Mouse (Mus musculus): ENCODE measurements at regions not wholly inside any gene's neighbourhood (a gene's known extent, or its start where the extent isn't known, plus 50 kb on each side); places are given as distances from the start of the nearest gene placed in this dataset.
"Not testable (repeated sequence)": the region's sequence is repeated elsewhere in the genome, so short reads cannot be mapped to it uniquely, and the experiment has no call there.

DNA sequence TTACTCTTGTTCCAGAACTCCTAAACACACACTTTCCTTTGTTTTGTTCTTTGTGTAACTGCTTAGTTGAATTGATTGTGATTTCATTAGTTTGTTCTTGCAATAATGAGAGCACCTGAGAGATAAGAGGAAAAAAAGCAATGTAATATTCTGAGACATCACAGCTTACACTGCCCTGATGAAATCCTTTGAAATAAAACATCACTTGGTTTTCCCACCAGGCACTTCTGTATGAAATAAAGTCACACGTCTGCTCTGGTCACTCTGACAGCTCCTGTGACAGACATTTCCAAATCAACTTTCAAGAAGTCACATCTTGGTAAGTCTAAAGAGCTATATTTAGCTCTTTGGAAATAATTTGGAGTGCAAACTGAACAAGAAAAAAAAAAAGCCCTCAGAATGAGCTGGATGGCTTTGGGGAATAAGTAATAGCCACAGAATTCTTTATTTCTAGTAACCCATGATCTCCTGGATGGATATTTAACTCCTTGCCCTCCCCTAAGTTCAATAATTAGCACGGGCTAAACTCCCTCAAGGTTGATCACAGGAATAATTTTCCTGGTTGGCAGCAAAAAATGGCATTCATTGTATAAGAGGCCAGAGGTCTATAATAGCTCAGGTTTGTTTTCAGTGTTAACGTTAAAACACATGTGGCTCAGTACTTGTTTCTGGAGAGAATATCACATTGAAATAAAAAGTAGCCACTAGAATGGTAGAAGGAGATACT is 452.4 kb upstream of the Kif18a start:
- H3K27ac ChIP-seq (ENCODE audit: low read depth, low read length): peak overlapping the region; percentile 19

DNA sequence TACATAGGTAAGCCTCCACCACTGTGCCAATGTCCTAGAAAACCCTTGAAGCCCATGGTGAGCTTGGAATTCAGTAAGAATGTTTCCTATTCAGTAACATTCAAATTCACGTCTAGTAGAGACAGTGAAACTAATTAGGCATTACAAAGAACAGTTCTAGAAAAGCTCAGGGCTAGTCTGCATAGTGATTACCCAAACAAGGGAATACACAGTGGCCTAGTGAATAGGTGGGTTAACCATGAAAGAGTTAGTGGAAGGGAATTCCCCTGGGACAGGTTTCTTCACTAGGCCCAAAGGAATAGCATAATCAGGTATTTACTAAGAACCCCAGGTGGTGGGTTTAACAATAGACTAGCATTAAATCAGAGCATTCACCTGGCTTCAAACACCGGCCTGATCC is 436.7 kb upstream of the Kif18a start:
- H3K4me3 ChIP-seq (ENCODE audit: low read depth, low read length); H3K27me3 ChIP-seq (ENCODE audit: control insufficient read depth, insufficient read depth, low read length); H3K27ac ChIP-seq (ENCODE audit: low read depth, low read length); H3K4me2 ChIP-seq (replicated peaks; ENCODE audit: low read depth, low read length); ATAC-seq (ENCODE audit: low FRiP score); DNase-seq (ENCODE audit: low spot score); H3K9ac ChIP-seq (ENCODE audit: low read depth, low read length); H3K9me3 ChIP-seq (ENCODE audit: control insufficient read depth, low read length); H3K36me3 ChIP-seq (ENCODE audit: control insufficient read depth, insufficient read depth, low read length); H3K4me1 ChIP-seq (replicated peaks; ENCODE audit: control insufficient read depth, insufficient read depth, low read length): not testable (repeated sequence)
- 61% methylated on average over 2 of the region's 2 CpGs for WGBS

More for the DNA sequence above, 452.4 kb upstream of the Kif18a start:
- DNase-seq (ENCODE audit: low spot score): no peak
- H3K27me3 ChIP-seq (ENCODE audit: control insufficient read depth, insufficient read depth, low read length): no peaks in the 10 kb centered on the region
- 0 out of 2 replicates have a peak, but pooled peaks have one; percentile 5 for ATAC-seq (ENCODE audit: low FRiP score)
- 30% methylated on average over 3 of the region's 3 CpGs for WGBS
- H3K9me3 ChIP-seq (ENCODE audit: control insufficient read depth, low read length): no peaks in the 10 kb centered on the region
- H3K36me3 ChIP-seq (ENCODE audit: control insufficient read depth, insufficient read depth, low read length): no peaks in the 10 kb centered on the region
- no peak overlapping the region for H3K4me2 ChIP-seq (replicated peaks; ENCODE audit: low read depth, low read length)
- H3K4me3 ChIP-seq (ENCODE audit: low read depth, low read length): no peak overlapping the region
- no peaks in the 10 kb centered on the region for H3K4me1 ChIP-seq (replicated peaks; ENCODE audit: control insufficient read depth, insufficient read depth, low read length)
- no peak overlapping the region; the same call in 1 of the 2 replicates for H3K9ac ChIP-seq (ENCODE audit: low read depth, low read length)

GRCm38 (mm10) chr2:108848051-108848450 is 432.5 kb upstream of the Kif18a start:
- Histone ChIP-seq H3K27ac (ENCODE audit: low read depth, low read length) (no peak overlapping the region), H3K4me2 (replicated peaks; ENCODE audit: low read depth, low read length) (no peak overlapping the region), H3K9me3 (ENCODE audit: control insufficient read depth, low read length) (no peaks in the 10 kb centered on the region), H3K9ac (ENCODE audit: low read depth, low read length) (no peak overlapping the region), H3K4me1 (replicated peaks; ENCODE audit: control insufficient read depth, insufficient read depth, low read length) (no peaks in the 10 kb centered on the region), H3K4me3 (ENCODE audit: low read depth, low read length) (no peak overlapping the region), H3K27me3 (ENCODE audit: control insufficient read depth, insufficient read depth, low read length) (no peaks in the 10 kb centered on the region), H3K36me3 (ENCODE audit: control insufficient read depth, insufficient read depth, low read length) (no peaks in the 10 kb centered on the region)
- no peak for ATAC-seq (ENCODE audit: low FRiP score)
- 88% methylated on average over 3 of the region's 3 CpGs for WGBS
- no peak for DNase-seq (ENCODE audit: low spot score)

DNA sequence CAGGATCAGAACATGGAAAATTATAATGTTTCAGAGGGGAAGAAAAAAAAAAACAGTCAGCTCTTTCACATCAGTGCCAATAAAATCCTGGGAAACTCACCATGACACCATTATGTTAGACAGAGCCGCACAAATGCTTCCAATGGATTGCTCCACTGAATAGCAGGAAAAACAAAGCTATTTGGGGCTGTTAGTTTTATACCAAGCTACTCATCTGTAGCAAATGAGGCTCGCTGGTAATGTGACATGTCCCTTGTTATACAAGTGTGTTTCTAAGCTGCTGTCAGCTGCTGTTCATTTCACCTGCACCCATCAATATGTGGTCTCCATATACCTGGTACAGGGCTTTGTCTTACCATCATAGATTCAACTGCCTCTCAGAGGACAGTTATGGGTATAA is 426.1 kb upstream of the Kif18a start:
- no peak for DNase-seq (ENCODE audit: low spot score)
- 0 out of 2 replicates have a peak, but pooled peaks have one; percentile 27 for ATAC-seq (ENCODE audit: low FRiP score)
- Histone ChIP-seq H3K4me1 (replicated peaks; ENCODE audit: control insufficient read depth, insufficient read depth, low read length) (no peaks in the 10 kb centered on the region), H3K9me3 (ENCODE audit: control insufficient read depth, low read length) (no peaks in the 10 kb centered on the region), H3K36me3 (ENCODE audit: control insufficient read depth, insufficient read depth, low read length) (no peaks in the 10 kb centered on the region), H3K4me3 (ENCODE audit: low read depth, low read length) (no peak overlapping the region), H3K27me3 (ENCODE audit: control insufficient read depth, insufficient read depth, low read length) (no peaks in the 10 kb centered on the region), H3K27ac (ENCODE audit: low read depth, low read length) (no peak overlapping the region), H3K4me2 (replicated peaks; ENCODE audit: low read depth, low read length) (no peak overlapping the region), H3K9ac (ENCODE audit: low read depth, low read length) (no peak overlapping the region)
- 42% methylated on average over 2 of the region's 2 CpGs for WGBS

DNA sequence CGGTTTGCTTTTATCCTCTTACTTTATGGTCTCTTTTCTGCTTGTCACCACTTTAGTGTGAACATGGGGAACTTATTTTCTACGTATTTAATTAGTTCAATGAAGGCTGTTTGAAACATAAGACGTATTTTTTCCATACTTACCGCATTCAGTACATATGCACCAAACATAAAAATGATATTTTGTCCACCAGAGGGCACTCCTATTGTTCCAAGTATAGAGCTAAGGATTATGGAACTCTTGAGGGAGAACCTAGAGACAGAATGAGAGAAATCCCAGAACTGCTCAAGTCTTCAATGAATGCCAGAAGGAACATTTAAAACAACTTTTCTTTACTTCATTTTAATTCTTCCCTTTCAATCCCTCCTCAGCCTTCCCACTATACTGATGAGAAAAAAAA is 403.4 kb upstream of the Kif18a start:
- no peak overlapping the region for H3K4me3 ChIP-seq (ENCODE audit: low read depth, low read length)
- H3K4me2 ChIP-seq (replicated peaks; ENCODE audit: low read depth, low read length): no peak overlapping the region
- no peaks in the 10 kb centered on the region for H3K9me3 ChIP-seq (ENCODE audit: control insufficient read depth, low read length)
- H3K27ac ChIP-seq (ENCODE audit: low read depth, low read length): no peak overlapping the region
- DNase-seq (ENCODE audit: low spot score) (peak; percentile 45), ATAC-seq (ENCODE audit: low FRiP score) (no peak)
- no peaks in the 10 kb centered on the region for H3K4me1 ChIP-seq (replicated peaks; ENCODE audit: control insufficient read depth, insufficient read depth, low read length)
- H3K9ac ChIP-seq (ENCODE audit: low read depth, low read length): no peak overlapping the region
- no peaks in the 10 kb centered on the region for H3K36me3 ChIP-seq (ENCODE audit: control insufficient read depth, insufficient read depth, low read length)
- H3K27me3 ChIP-seq (ENCODE audit: control insufficient read depth, insufficient read depth, low read length): no peaks in the 10 kb centered on the region
- 79% methylated on average over 4 of the region's 4 CpGs for WGBS

DNA sequence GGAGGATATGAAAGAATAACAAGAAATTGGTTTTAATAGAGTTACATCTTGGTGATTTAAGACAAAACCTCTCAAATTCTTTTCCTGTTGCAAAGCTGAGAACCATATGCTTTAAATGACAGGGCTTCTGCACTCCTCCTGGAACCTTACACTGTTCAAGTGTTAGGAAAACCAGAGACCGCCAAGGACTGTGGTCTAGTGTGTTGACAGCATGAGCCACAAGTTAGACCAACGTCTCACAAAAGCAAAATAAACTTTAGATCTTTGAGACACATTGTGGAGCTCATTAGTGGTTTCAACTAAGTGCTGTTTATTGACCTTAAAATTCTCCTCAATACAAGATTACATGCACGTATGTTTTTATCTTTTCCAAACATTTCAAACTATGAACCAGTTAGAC is 402.9 kb upstream of the Kif18a start:
- no peak for DNase-seq (ENCODE audit: low spot score)
- Histone ChIP-seq H3K4me1 (replicated peaks; ENCODE audit: control insufficient read depth, insufficient read depth, low read length) (no peaks in the 10 kb centered on the region), H3K4me3 (ENCODE audit: low read depth, low read length) (no peak overlapping the region), H3K9ac (ENCODE audit: low read depth, low read length) (no peak overlapping the region), H3K27ac (ENCODE audit: low read depth, low read length) (no peak overlapping the region), H3K4me2 (replicated peaks; ENCODE audit: low read depth, low read length) (no peak overlapping the region), H3K9me3 (ENCODE audit: control insufficient read depth, low read length) (no peaks in the 10 kb centered on the region), H3K36me3 (ENCODE audit: control insufficient read depth, insufficient read depth, low read length) (no peaks in the 10 kb centered on the region), H3K27me3 (ENCODE audit: control insufficient read depth, insufficient read depth, low read length) (no peaks in the 10 kb centered on the region)
- 72% methylated on average over 3 of the region's 3 CpGs for WGBS
- ATAC-seq (ENCODE audit: low FRiP score): no peak

- H3K36me3 ChIP-seq (ENCODE audit: control insufficient read depth, insufficient read depth, low read length): no peaks in the 10 kb centered on the region
- 47% methylated on average over 3 of the region's 3 CpGs for WGBS
- H3K27ac ChIP-seq (ENCODE audit: low read depth, low read length): no peak overlapping the region
- H3K9me3 ChIP-seq (ENCODE audit: control insufficient read depth, low read length): no peaks in the 10 kb centered on the region
- no peak overlapping the region for H3K4me3 ChIP-seq (ENCODE audit: low read depth, low read length)
- no peaks in the 10 kb centered on the region for H3K4me1 ChIP-seq (replicated peaks; ENCODE audit: control insufficient read depth, insufficient read depth, low read length)
- DNase-seq (ENCODE audit: low spot score) (peak; percentile 40), ATAC-seq (ENCODE audit: low FRiP score) (peak; percentile 93)
- H3K27me3 ChIP-seq (ENCODE audit: control insufficient read depth, insufficient read depth, low read length): no peaks in the 10 kb centered on the region
- H3K4me2 ChIP-seq (replicated peaks; ENCODE audit: low read depth, low read length): no peak overlapping the region
- H3K9ac ChIP-seq (ENCODE audit: low read depth, low read length): no peak overlapping the region
Measured at GRCm38 (mm10) chr2:108904121-108904733, 376.3 kb upstream of the Kif18a start.

GRCm38 (mm10) chr2:108913555-108913954 is 367.0 kb upstream of the Kif18a start:
- no peaks in the 10 kb centered on the region for H3K27me3 ChIP-seq (ENCODE audit: control insufficient read depth, insufficient read depth, low read length)
- H3K9ac ChIP-seq (ENCODE audit: low read depth, low read length): no peak overlapping the region
- ATAC-seq (ENCODE audit: low FRiP score): no peak
- DNase-seq (ENCODE audit: low spot score): no peak
- WGBS: 55% methylated on average over 2 of the region's 2 CpGs
- no peak overlapping the region for H3K27ac ChIP-seq (ENCODE audit: low read depth, low read length)
- no peaks in the 10 kb centered on the region for H3K9me3 ChIP-seq (ENCODE audit: control insufficient read depth, low read length)
- no peaks in the 10 kb centered on the region for H3K4me1 ChIP-seq (replicated peaks; ENCODE audit: control insufficient read depth, insufficient read depth, low read length)
- no peak overlapping the region for H3K4me2 ChIP-seq (replicated peaks; ENCODE audit: low read depth, low read length)
- no peaks in the 10 kb centered on the region for H3K36me3 ChIP-seq (ENCODE audit: control insufficient read depth, insufficient read depth, low read length)
- H3K4me3 ChIP-seq (ENCODE audit: low read depth, low read length): no peak overlapping the region

DNA sequence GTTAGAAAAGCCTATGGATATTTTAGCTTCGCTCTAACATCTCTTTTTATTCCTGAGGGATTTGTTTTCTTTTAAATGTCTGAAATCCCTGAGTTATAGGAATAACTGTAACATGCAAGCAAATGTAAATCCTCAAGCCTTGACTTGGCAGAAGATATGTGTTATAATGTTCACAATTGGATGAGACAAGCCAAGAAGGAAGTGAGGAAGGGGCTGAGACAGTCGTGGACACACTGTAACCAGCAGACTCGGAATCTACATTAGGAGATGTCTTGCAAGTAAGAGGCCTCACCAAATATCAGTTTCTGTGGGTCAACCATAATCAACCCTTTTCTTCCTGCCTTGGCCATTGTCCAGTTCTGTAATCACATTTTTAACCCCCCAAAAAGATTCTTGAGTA is 366.6 kb upstream of the Kif18a start:
- H3K9me3 ChIP-seq (ENCODE audit: control insufficient read depth, low read length): no peaks in the 10 kb centered on the region
- no peak overlapping the region for H3K4me2 ChIP-seq (replicated peaks; ENCODE audit: low read depth, low read length)
- no peak overlapping the region for H3K4me3 ChIP-seq (ENCODE audit: low read depth, low read length)
- no peak overlapping the region for H3K9ac ChIP-seq (ENCODE audit: low read depth, low read length)
- no peaks in the 10 kb centered on the region for H3K27me3 ChIP-seq (ENCODE audit: control insufficient read depth, insufficient read depth, low read length)
- DNase-seq (ENCODE audit: low spot score) (no peak), ATAC-seq (ENCODE audit: low FRiP score) (no peak)
- no peak overlapping the region for H3K27ac ChIP-seq (ENCODE audit: low read depth, low read length)
- 84% methylated on average over 3 of the region's 3 CpGs for WGBS
- no peaks in the 10 kb centered on the region for H3K36me3 ChIP-seq (ENCODE audit: control insufficient read depth, insufficient read depth, low read length)
- H3K4me1 ChIP-seq (replicated peaks; ENCODE audit: control insufficient read depth, insufficient read depth, low read length): no peaks in the 10 kb centered on the region

Data from hindbrain, embryonic 11.5 days (tissue).